Mouse (Mus musculus): Measurements from ENCODE around the gene Gm21627. TPM values are rescaled to one million over a fixed set of nuclear protein-coding genes. Genes with fewer than 3 reads are reported as not detected.
"Not testable (repeated sequence)": the region's sequence is repeated elsewhere in the genome, so short reads cannot be mapped to it uniquely, and the experiment has no call there.

Gm21627 gene
- not detected in 2 replicates for total RNA-seq (2014; fragmentation: Nextera tagmentation)
- not detected in 2 replicates for total RNA-seq (2017)

DNA sequence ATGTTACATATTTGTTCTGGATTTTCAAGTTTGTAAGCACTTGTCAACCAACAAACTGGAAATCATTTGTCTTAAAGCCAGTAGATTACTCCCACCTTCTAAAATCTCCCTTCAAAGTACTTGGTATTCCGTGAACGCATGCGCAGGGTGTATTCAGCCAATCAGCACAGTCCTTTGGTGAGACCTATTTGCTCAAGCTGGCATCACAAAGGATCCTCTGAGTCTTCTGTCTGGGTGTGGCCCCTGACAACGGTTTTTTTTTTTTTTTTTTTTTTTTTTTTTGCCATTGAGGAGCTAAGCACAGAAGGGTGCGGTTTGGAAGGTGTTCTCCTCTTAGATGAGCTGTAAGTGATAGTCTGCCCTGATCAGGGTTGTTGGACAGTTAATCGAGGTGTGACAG is at the start of gene Gm21627:
Gene Gm21627, plus strand, starts transcription at position 301 of the 400 bp plus-strand sequence.
- ATAC-seq (replicated peaks; ENCODE audit: low FRiP score, low TSS enrichment, poor library complexity, severe bottlenecking) = not testable (repeated sequence)
